Mouse (Mus musculus): ENCODE measurements around the gene Mtrf1. TPM values are rescaled to one million over a fixed set of nuclear protein-coding genes. Genes with fewer than 3 reads are reported as not detected.

The Mtrf1 gene
- polyA plus RNA-seq (2015; fragmentation: Nextera tagmentation; extraction: Ambion mirVana), result 11.7 and 12.6 TPM in 2 replicates

GRCm38 (mm10) chr14:79397321-79398122 lies at the start of gene Mtrf1:
TSS of gene Mtrf1 (plus strand) at chr14:79397772.
- peak within 1 kb of the TSS; percentile 73 for H3K4me2 ChIP-seq (ENCODE audit: low read length)
- no peaks in the 10 kb centered on the region for H3K27me3 ChIP-seq (replicated peaks; ENCODE audit: control insufficient read depth, insufficient read depth, low read length)
- H3K9ac ChIP-seq (ENCODE audit: low read depth, low read length), result peak within 1 kb of the TSS; percentile 72
- peaks cover 7% of the 10 kb centered on the region; the same call in 1 of the 2 replicates for H3K4me1 ChIP-seq (ENCODE audit: control insufficient read depth, insufficient read depth, low read depth, low read length)
- WGBS, result 20% methylated on average over 23 of the region's 23 CpGs
- no peaks in the 10 kb centered on the region for H3K9me3 ChIP-seq (ENCODE audit: control insufficient read depth, low read length)
- peaks cover 6% of the 10 kb centered on the region; the same call in 1 of the 2 replicates for H3K36me3 ChIP-seq (ENCODE audit: control insufficient read depth, insufficient read depth, low read length)
- H3K4me3 ChIP-seq (ENCODE audit: low read length), result peak within 1 kb of the TSS; percentile 59
- H3K27ac ChIP-seq (ENCODE audit: low read depth, low read length), result peak within 1 kb of the TSS; percentile 90
- ATAC-seq, result peak; percentile 97

GRCm38 (mm10) chr14:79358055-79358454 lies 39.5 kb upstream of the Mtrf1 start:
- WGBS, result 93% methylated on average over 2 of the region's 2 CpGs
- no peak for ATAC-seq

DNA sequence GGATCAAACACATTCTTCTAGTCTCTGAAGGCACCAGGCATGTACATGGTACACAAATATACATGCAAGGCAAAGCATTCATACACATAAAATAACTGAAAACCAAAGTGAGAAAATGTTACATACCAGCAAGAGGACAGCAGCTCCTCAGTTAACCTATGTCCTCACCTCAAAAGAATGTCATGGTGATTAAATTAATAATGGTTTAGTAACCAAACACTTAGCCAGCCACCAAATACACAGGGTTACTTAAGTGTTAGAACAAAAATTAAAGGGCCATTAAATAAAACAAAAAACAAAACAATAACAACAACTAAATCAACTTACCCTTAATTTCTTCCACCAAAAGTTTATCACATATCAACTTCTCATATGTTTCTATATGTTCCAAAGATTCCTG lies 20.5 kb upstream of the Mtrf1 start:
- Histone ChIP-seq H3K36me3 (ENCODE audit: control insufficient read depth, insufficient read depth, low read length) (no peaks in the 10 kb centered on the region), H3K9ac (ENCODE audit: low read depth, low read length) (no peak overlapping the region), H3K4me2 (ENCODE audit: low read length) (no peak overlapping the region), H3K4me3 (ENCODE audit: low read length) (no peak overlapping the region), H3K4me1 (ENCODE audit: control insufficient read depth, insufficient read depth, low read depth, low read length) (no peaks in the 10 kb centered on the region), H3K27ac (ENCODE audit: low read depth, low read length) (no peak overlapping the region), H3K9me3 (ENCODE audit: control insufficient read depth, low read length) (no peaks in the 10 kb centered on the region), H3K27me3 (replicated peaks; ENCODE audit: control insufficient read depth, insufficient read depth, low read length) (no peaks in the 10 kb centered on the region)
- ATAC-seq, result no peak

More at GRCm38 (mm10) chr14:79358055-79358454, 39.5 kb upstream of the Mtrf1 start:
- no peaks in the 10 kb centered on the region for H3K4me1 ChIP-seq (ENCODE audit: control insufficient read depth, insufficient read depth, low read depth, low read length)
- no peak overlapping the region for H3K9ac ChIP-seq (ENCODE audit: low read depth, low read length)
- peaks cover 10% of the 10 kb centered on the region for H3K36me3 ChIP-seq (ENCODE audit: control insufficient read depth, insufficient read depth, low read length)
- H3K9me3 ChIP-seq (ENCODE audit: control insufficient read depth, low read length), result no peaks in the 10 kb centered on the region
- no peak overlapping the region for H3K4me2 ChIP-seq (ENCODE audit: low read length)
- no peak overlapping the region for H3K4me3 ChIP-seq (ENCODE audit: low read length)
- no peak overlapping the region for H3K27ac ChIP-seq (ENCODE audit: low read depth, low read length)
- no peaks in the 10 kb centered on the region for H3K27me3 ChIP-seq (replicated peaks; ENCODE audit: control insufficient read depth, insufficient read depth, low read length)

- Histone ChIP-seq H3K36me3 (ENCODE audit: control insufficient read depth, insufficient read depth, low read length) (no peaks in the 10 kb centered on the region), H3K9ac (ENCODE audit: low read depth, low read length) (no peak overlapping the region), H3K4me1 (ENCODE audit: control insufficient read depth, insufficient read depth, low read depth, low read length) (no peaks in the 10 kb centered on the region), H3K27ac (ENCODE audit: low read depth, low read length) (no peak overlapping the region), H3K27me3 (replicated peaks; ENCODE audit: control insufficient read depth, insufficient read depth, low read length) (no peaks in the 10 kb centered on the region), H3K9me3 (ENCODE audit: control insufficient read depth, low read length) (no peaks in the 10 kb centered on the region), H3K4me3 (ENCODE audit: low read length) (no peak overlapping the region), H3K4me2 (ENCODE audit: low read length) (no peak overlapping the region)
- WGBS, result 86% methylated on average over 7 of the region's 7 CpGs
- ATAC-seq, result no peak
Observed at GRCm38 (mm10) chr14:79383120-79383519, 14.5 kb upstream of the Mtrf1 start.

GRCm38 (mm10) chr14:79388304-79388703 lies 9.3 kb upstream of the Mtrf1 start:
- H3K27ac ChIP-seq (ENCODE audit: low read depth, low read length), result no peak overlapping the region
- H3K9ac ChIP-seq (ENCODE audit: low read depth, low read length), result no peak overlapping the region
- no peaks in the 10 kb centered on the region for H3K9me3 ChIP-seq (ENCODE audit: control insufficient read depth, low read length)
- H3K4me2 ChIP-seq (ENCODE audit: low read length), result no peak overlapping the region
- no peak for ATAC-seq
- no peaks in the 10 kb centered on the region for H3K36me3 ChIP-seq (ENCODE audit: control insufficient read depth, insufficient read depth, low read length)
- 90% methylated on average over 3 of the region's 3 CpGs for WGBS
- H3K27me3 ChIP-seq (replicated peaks; ENCODE audit: control insufficient read depth, insufficient read depth, low read length), result no peaks in the 10 kb centered on the region
- H3K4me3 ChIP-seq (ENCODE audit: low read length), result no peak overlapping the region
- peaks cover 7% of the 10 kb centered on the region for H3K4me1 ChIP-seq (ENCODE audit: control insufficient read depth, insufficient read depth, low read depth, low read length)

DNA sequence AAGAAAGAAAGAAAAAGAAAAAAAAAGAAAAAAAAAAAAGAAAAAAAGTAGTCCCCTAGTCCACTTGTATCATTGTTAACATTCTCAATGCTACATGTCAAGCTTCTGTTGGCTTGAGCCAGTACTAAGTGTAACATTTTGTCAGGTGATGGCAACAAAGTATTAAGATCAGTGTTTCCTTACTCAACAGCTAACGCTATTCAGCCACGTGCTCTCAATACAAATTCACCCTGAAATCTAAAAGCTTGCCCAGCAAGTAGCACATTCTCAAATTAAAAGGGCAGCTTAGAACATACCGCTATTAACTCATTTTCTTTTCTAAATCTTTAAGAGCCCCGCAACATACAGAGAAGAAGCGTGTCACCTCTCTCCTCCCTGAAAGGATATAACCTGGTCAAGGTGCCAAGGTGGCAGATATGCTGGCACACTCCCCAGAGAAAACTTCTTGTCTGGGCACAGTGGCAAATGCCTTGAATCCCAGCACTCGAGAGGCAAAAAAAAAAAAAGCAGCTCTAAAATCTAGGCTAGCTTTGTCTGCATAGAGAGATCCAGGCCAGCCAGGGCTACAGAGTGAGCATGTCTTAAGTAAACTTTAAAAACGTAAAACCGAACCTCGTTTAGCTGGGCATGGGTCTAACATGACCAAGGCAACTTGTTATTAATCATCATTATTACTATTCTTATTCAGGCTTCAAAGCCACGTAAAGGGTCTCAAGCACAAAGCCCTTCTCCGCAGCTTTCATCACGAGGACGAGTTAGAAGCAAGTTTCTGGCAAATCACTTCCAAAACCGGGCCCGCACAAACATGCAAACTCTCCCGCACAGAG lies 7.9 kb upstream of the Mtrf1 start:
- Histone ChIP-seq H3K4me2 (ENCODE audit: low read length) (peak overlapping the region; percentile 89), H3K9me3 (ENCODE audit: control insufficient read depth, low read length) (no peaks in the 10 kb centered on the region), H3K4me1 (ENCODE audit: control insufficient read depth, insufficient read depth, low read depth, low read length) (peaks cover 7% of the 10 kb centered on the region), H3K36me3 (ENCODE audit: control insufficient read depth, insufficient read depth, low read length) (no peaks in the 10 kb centered on the region), H3K4me3 (ENCODE audit: low read length) (peak overlapping the region; percentile 89), H3K9ac (ENCODE audit: low read depth, low read length) (peak overlapping the region; percentile 89), H3K27ac (ENCODE audit: low read depth, low read length) (peak overlapping the region; percentile 94), H3K27me3 (replicated peaks; ENCODE audit: control insufficient read depth, insufficient read depth, low read length) (no peaks in the 10 kb centered on the region)
- ATAC-seq, result 0 out of 2 replicates have a peak, but pooled peaks have one; percentile 7
- WGBS, result 2% methylated on average over 16 of the region's 16 CpGs

DNA sequence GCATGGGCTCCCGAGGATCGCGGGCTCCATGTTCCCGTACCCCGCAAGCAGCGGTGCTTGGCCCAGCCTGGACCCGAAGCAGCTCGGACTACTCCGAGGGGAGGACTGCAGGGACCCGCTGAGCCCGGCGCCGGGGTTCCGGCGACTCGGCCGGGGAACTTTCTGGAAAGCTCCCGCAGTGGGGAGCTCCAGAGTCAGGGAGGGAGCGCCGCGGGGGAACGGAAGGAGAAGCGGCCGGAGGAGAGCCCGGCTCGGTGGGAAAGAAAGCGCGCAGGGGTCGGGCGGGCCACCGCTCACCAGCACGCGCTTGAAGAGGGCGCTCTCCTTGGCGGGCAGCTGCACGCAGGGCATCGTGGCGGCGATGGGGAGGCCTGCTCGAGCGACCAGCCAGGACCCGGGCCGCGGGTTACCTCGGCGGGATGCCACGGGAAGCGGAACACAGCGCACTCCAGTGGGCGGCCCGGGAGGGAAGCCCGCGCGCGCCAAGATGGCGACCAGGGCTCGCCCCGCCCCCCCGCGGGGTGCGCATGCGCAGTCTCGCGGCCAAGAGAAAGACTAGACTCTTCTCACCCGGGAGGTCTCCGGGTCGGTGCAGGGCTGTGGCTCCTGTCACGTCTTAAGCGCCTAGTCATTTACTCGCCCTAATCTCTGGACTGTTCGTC lies 7.2 kb upstream of the Mtrf1 start, which contains the start of gene Naa16:
TSS of gene Naa16 (minus strand) at position 514 of the 662 bp plus-strand sequence.
- H3K9me3 ChIP-seq (ENCODE audit: control insufficient read depth, low read length), result no peaks in the 10 kb centered on the region
- H3K4me2 ChIP-seq (ENCODE audit: low read length), result peak within 1 kb of the TSS; percentile 89
- H3K4me3 ChIP-seq (ENCODE audit: low read length), result peak within 1 kb of the TSS; percentile 89
- peak within 1 kb of the TSS; percentile 94 for H3K27ac ChIP-seq (ENCODE audit: low read depth, low read length)
- H3K4me1 ChIP-seq (ENCODE audit: control insufficient read depth, insufficient read depth, low read depth, low read length), result peaks cover 7% of the 10 kb centered on the region
- WGBS, result under 1% methylated on average over 56 of the region's 71 CpGs
- H3K9ac ChIP-seq (ENCODE audit: low read depth, low read length), result peak within 1 kb of the TSS; percentile 89
- no peaks in the 10 kb centered on the region for H3K36me3 ChIP-seq (ENCODE audit: control insufficient read depth, insufficient read depth, low read length)
- H3K27me3 ChIP-seq (replicated peaks; ENCODE audit: control insufficient read depth, insufficient read depth, low read length), result no peaks in the 10 kb centered on the region
- peak; percentile 97 for ATAC-seq

- no peak overlapping the region for H3K9ac ChIP-seq (ENCODE audit: low read depth, low read length)
- H3K4me3 ChIP-seq (ENCODE audit: low read length), result no peak overlapping the region
- no peak overlapping the region for H3K4me2 ChIP-seq (ENCODE audit: low read length)
- H3K27me3 ChIP-seq (replicated peaks; ENCODE audit: control insufficient read depth, insufficient read depth, low read length), result no peaks in the 10 kb centered on the region
- no peaks in the 10 kb centered on the region for H3K9me3 ChIP-seq (ENCODE audit: control insufficient read depth, low read length)
- H3K36me3 ChIP-seq (ENCODE audit: control insufficient read depth, insufficient read depth, low read length), result no peaks in the 10 kb centered on the region
- H3K4me1 ChIP-seq (ENCODE audit: control insufficient read depth, insufficient read depth, low read depth, low read length), result peaks cover 10% of the 10 kb centered on the region
- no peak overlapping the region for H3K27ac ChIP-seq (ENCODE audit: low read depth, low read length)
- ATAC-seq, result no peak
- WGBS, result 84% methylated on average over 1 of the region's 1 CpGs
Observed at GRCm38 (mm10) chr14:79393289-79393688, 4.3 kb upstream of the Mtrf1 start.

All from hindbrain, embryonic 16.5 days (tissue).